Mouse (Mus musculus): ENCODE measurements around the gene Psmd8. TPM values are rescaled to one million over a fixed set of nuclear protein-coding genes. Genes with fewer than 3 reads are reported as not detected.

Psmd8 gene
- total RNA-seq, 2 experiments from 2014 or later: 184 to 185 TPM

- DNase-seq: no peak
Observed at GRCm38 (mm10) chr7:29137429-29137828, 43.1 kb downstream of the Psmd8 start.

DNA sequence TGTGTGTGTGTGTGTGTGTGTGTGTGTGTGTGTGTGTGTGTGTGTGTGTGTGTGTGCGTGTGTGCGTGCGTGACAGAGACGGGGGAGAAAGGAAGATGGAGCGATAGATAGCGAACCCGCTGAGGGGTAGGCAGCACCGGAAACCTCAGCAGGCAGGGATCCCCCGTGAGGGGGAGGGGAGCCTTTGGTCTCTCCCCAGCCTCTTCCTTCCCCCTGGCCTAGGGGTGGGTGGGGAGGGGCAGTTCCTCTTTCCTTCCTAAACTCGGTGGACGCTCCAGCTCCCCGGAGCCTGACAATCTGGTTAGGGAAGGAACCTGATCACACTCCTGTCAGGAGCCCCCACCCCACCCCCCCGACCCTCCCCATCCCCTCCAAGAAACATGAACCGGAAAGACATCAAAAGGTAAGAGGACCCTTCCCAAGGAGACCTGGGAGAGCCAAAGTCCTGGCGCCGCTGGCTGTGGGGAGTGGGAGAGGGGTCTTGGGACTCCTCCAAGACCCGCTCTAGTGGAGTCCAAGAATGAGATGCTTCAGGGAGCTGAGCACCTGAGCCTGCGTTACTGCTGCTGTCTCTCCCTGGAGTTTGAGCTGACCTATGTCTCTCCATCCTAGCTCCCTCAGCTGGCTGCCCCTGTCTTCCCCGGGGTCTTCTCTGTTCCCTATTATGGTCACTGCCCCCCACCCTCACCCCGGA lies 45.7 kb downstream of the Psmd8 start, which contains the start of gene Rasgrp4:
Gene Rasgrp4, plus strand, starts transcription at position 159 of the 694 bp plus-strand sequence.
- no peak for DNase-seq

DNA sequence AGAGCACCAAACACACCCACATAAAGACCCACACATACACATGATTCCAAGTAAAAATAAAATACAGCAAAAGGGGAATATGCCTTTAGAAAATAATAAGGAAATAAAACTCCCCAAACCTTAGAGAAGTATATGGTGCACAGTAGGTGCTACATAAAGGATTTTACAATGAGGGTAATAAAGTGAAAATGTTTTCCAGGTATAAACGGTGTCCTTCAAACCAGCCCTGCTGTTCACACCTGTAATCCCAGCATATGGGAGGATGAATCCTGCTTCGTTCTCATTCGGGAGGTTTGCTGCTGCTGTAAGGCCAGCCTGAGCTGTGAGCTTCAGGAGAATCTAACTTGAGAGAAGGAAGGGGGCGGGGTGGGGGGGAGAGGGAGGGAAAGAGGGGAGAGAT lies 46.3 kb downstream of the Psmd8 start:
- no peak for DNase-seq

DNA sequence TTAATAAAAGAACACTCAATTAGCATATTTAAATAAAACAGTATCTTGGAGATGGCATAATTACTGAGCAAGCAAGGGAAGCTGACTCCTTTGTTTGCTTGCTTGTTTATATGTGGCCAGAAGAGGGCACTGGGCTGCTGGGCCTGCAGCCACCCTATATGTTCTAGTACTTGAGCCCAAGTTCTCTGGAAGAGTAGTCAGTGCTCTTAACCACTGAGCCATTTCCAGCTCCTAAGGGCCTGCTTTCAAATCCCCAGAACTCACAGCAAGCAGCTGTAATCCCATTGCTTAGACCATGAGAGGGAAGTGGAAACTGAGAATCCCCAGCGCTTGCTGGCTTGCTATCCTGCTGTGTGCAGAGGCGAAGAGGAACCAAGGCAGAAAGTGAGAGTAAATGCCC lies 51.8 kb downstream of the Psmd8 start:
- DNase-seq: no peak

GRCm38 (mm10) chr7:29126173-29126915 lies 54.2 kb downstream of the Psmd8 start:
- DNase-seq: peak; percentile 55

- peak; percentile 75 for DNase-seq
Observed at GRCm38 (mm10) chr7:29124970-29125369, 55.5 kb downstream of the Psmd8 start, which contains the start of gene Ryr1. Gene Ryr1, minus strand, starts transcription at chr7:29125179.

Other genes starting within 250 kb of the Psmd8 start
- 100 to 1,000 TPM in 1 of 2 experiments, 10 to 100 TPM in 1; 90.2 to 120 TPM for gene Actn4, start 218.4 kb downstream of the Psmd8 start, total RNA-seq (2021)
- 100 to 1,000 TPM; 169 to 174 TPM for gene Eif3k, start 198.8 kb downstream of the Psmd8 start, total RNA-seq (2021)
- gene Map4k1, start 198.7 kb downstream of the Psmd8 start, total RNA-seq (2021): under 1 TPM; 0.66 to 0.93 TPM
- gene Ryr1, start 55.5 kb downstream of the Psmd8 start, total RNA-seq (2021): 100 to 1,000 TPM; 715 to 728 TPM
- gene Rasgrp4, start 45.9 kb downstream of the Psmd8 start, total RNA-seq (2021): 1 to 10 TPM in 1 of 2 experiments, under 1 TPM in 1; 0.86 to 1.4 TPM
- 10 to 100 TPM; 11.7 to 12.5 TPM for gene Fam98c, start 24.5 kb downstream of the Psmd8 start, total RNA-seq (2021)
- under 1 TPM; 0.32 to 0.35 TPM for gene Ggn, start 10.5 kb downstream of the Psmd8 start, total RNA-seq (2021)
- 1 to 10 TPM; 1.9 to 2.4 TPM for gene Spred3, start 10.3 kb downstream of the Psmd8 start, total RNA-seq (2021)
- gene Catsperg1, start 33.3 kb upstream of the Psmd8 start, total RNA-seq (2021): under 1 TPM; 0.16 to 0.56 TPM
- 1 to 10 TPM; 2.9 to 5.0 TPM for gene Kcnk6, start 51.8 kb upstream of the Psmd8 start, total RNA-seq (2021)
- gene Yif1b, start 57.6 kb upstream of the Psmd8 start, total RNA-seq (2021): 10 to 100 TPM; 48.8 to 50.6 TPM
- gene 2200002D01Rik, start 67.8 kb upstream of the Psmd8 start, total RNA-seq (2021): 1 to 10 TPM in 1 of 2 experiments, under 1 TPM in 1; 0.72 to 1.3 TPM
- 1 to 10 TPM; 6.6 to 8.2 TPM for gene Spint2, start 101.2 kb upstream of the Psmd8 start, total RNA-seq (2021)
- 10 to 100 TPM; 11.8 to 13.3 TPM for gene Ppp1r14a, start 108.6 kb upstream of the Psmd8 start, total RNA-seq (2021)
- 1 to 10 TPM; 3.4 to 3.8 TPM for gene Dpf1, start 123.2 kb upstream of the Psmd8 start, total RNA-seq (2021)